Mouse (Mus musculus): ENCODE measurements around the gene Grsf1. TPM values are rescaled to one million over a fixed set of nuclear protein-coding genes. Genes with fewer than 3 reads are reported as not detected.

Gene Grsf1
- 83.0 and 102 TPM in 2 replicates for polyA plus RNA-seq (2011; ENCODE audit: insufficient read length, low read depth, missing spikeins)

- peak within 1 kb of the TSS; percentile 49 for H3K27ac ChIP-seq (ENCODE audit: insufficient read depth, low read length)
- TF ChIP-seq POLR2A (IDR thresholded peaks at IDR 0.05; ENCODE audit: low read depth, low read length) (peak; percentile 74), CTCF (IDR thresholded peaks at IDR 0.05; ENCODE audit: borderline replicate concordance, insufficient read depth, low read length) (no peak)
- H3K4me1 ChIP-seq (ENCODE audit: control insufficient read depth, insufficient read depth, low read length) = no peaks in the 10 kb centered on the region
- peak within 1 kb of the TSS; percentile 67 for H3K4me3 ChIP-seq (ENCODE audit: insufficient read depth, low read length)
Observed at GRCm38 (mm10) chr5:88675443-88676387, at the start of gene Grsf1. Grsf1 (minus strand) TSS chr5:88676171.

- TF ChIP-seq CTCF (IDR thresholded peaks at IDR 0.05; ENCODE audit: borderline replicate concordance, insufficient read depth, low read length) (no peak), POLR2A (IDR thresholded peaks at IDR 0.05; ENCODE audit: low read depth, low read length) (no peak)
- peaks cover 12% of the 10 kb centered on the region for H3K4me1 ChIP-seq (ENCODE audit: control insufficient read depth, insufficient read depth, low read length)
- H3K27ac ChIP-seq (ENCODE audit: insufficient read depth, low read length) = no peak overlapping the region; the same call in 1 of the 2 replicates
- no peak overlapping the region for H3K4me3 ChIP-seq (ENCODE audit: insufficient read depth, low read length)
Observed at GRCm38 (mm10) chr5:88724030-88724429, 48.1 kb upstream of the Grsf1 start.

GRCm38 (mm10) chr5:88722213-88722600 lies 46.2 kb upstream of the Grsf1 start:
- H3K4me3 ChIP-seq (ENCODE audit: insufficient read depth, low read length) = peak overlapping the region; percentile 78

GRCm38 (mm10) chr5:88721565-88722212 lies 45.7 kb upstream of the Grsf1 start:
- Histone ChIP-seq H3K4me3 (ENCODE audit: insufficient read depth, low read length) (peak overlapping the region; percentile 78), H3K4me1 (ENCODE audit: control insufficient read depth, insufficient read depth, low read length) (peaks cover 12% of the 10 kb centered on the region), H3K27ac (ENCODE audit: insufficient read depth, low read length) (no peak overlapping the region)
- TF ChIP-seq POLR2A (IDR thresholded peaks at IDR 0.05; ENCODE audit: low read depth, low read length) = no peak
- TF ChIP-seq CTCF (IDR thresholded peaks at IDR 0.05; ENCODE audit: borderline replicate concordance, insufficient read depth, low read length) = no peak

More at GRCm38 (mm10) chr5:88722213-88722600, 46.2 kb upstream of the Grsf1 start:
- TF ChIP-seq CTCF (IDR thresholded peaks at IDR 0.05; ENCODE audit: borderline replicate concordance, insufficient read depth, low read length) (no peak), POLR2A (IDR thresholded peaks at IDR 0.05; ENCODE audit: low read depth, low read length) (no peak)
- H3K4me1 ChIP-seq (ENCODE audit: control insufficient read depth, insufficient read depth, low read length) = peaks cover 12% of the 10 kb centered on the region
- no peak overlapping the region for H3K27ac ChIP-seq (ENCODE audit: insufficient read depth, low read length)

GRCm38 (mm10) chr5:88721003-88721475 lies 45.1 kb upstream of the Grsf1 start:
- Histone ChIP-seq H3K27ac (ENCODE audit: insufficient read depth, low read length) (0 out of 2 replicates have a peak overlapping the region, but pooled peaks have one; percentile 29), H3K4me3 (ENCODE audit: insufficient read depth, low read length) (peak overlapping the region; percentile 78), H3K4me1 (ENCODE audit: control insufficient read depth, insufficient read depth, low read length) (peaks cover 12% of the 10 kb centered on the region)
- TF ChIP-seq CTCF (IDR thresholded peaks at IDR 0.05; ENCODE audit: borderline replicate concordance, insufficient read depth, low read length) (no peak), POLR2A (IDR thresholded peaks at IDR 0.05; ENCODE audit: low read depth, low read length) (no peak)

GRCm38 (mm10) chr5:88720116-88721002 lies 44.4 kb upstream of the Grsf1 start, which contains the start of gene Mob1b:
Mob1b (plus strand) TSS chr5:88720855.
- no peak for TF ChIP-seq CTCF (IDR thresholded peaks at IDR 0.05; ENCODE audit: borderline replicate concordance, insufficient read depth, low read length)
- TF ChIP-seq POLR2A (IDR thresholded peaks at IDR 0.05; ENCODE audit: low read depth, low read length) = peak; percentile 98
- peak within 1 kb of the TSS; percentile 29; the same call in 1 of the 2 replicates for H3K27ac ChIP-seq (ENCODE audit: insufficient read depth, low read length)
- H3K4me3 ChIP-seq (ENCODE audit: insufficient read depth, low read length) = peak within 1 kb of the TSS; percentile 78
- peaks cover 12% of the 10 kb centered on the region for H3K4me1 ChIP-seq (ENCODE audit: control insufficient read depth, insufficient read depth, low read length)

GRCm38 (mm10) chr5:88716983-88717382 lies 41.0 kb upstream of the Grsf1 start:
- no peak for TF ChIP-seq POLR2A (IDR thresholded peaks at IDR 0.05; ENCODE audit: low read depth, low read length)
- no peak for TF ChIP-seq CTCF (IDR thresholded peaks at IDR 0.05; ENCODE audit: borderline replicate concordance, insufficient read depth, low read length)
- no peak overlapping the region for H3K4me3 ChIP-seq (ENCODE audit: insufficient read depth, low read length)
- no peak overlapping the region for H3K27ac ChIP-seq (ENCODE audit: insufficient read depth, low read length)
- H3K4me1 ChIP-seq (ENCODE audit: control insufficient read depth, insufficient read depth, low read length) = no peaks in the 10 kb centered on the region

- TF ChIP-seq CTCF (IDR thresholded peaks at IDR 0.05; ENCODE audit: borderline replicate concordance, insufficient read depth, low read length) (no peak), POLR2A (IDR thresholded peaks at IDR 0.05; ENCODE audit: low read depth, low read length) (no peak)
- Histone ChIP-seq H3K4me3 (ENCODE audit: insufficient read depth, low read length) (no peak overlapping the region), H3K4me1 (ENCODE audit: control insufficient read depth, insufficient read depth, low read length) (no peaks in the 10 kb centered on the region), H3K27ac (ENCODE audit: insufficient read depth, low read length) (no peak overlapping the region)
Observed at GRCm38 (mm10) chr5:88712328-88712727, 36.4 kb upstream of the Grsf1 start.
